Mouse (Mus musculus) embryonic fibroblast, embryonic 13.5 days (primary cell): ENCODE measurements around the gene Ppm1j. TPM values are rescaled to one million over a fixed set of nuclear protein-coding genes. Genes with fewer than 3 reads are reported as not detected.

Source experiments
- H3K27ac ChIP-seq: 2 replicates; pipeline ENCODE4 v1.5.1; 2012; ENCODE audit warnings: low read length, control low read depth, inconsistent platforms; ENCODE audit not compliant: insufficient read depth
- H3K4me1 ChIP-seq: 2 replicates; pipeline ENCODE4 v1.6.1; 2011; ENCODE audit warnings: low read length; ENCODE audit not compliant: control insufficient read depth, insufficient read depth
- H3K4me3 ChIP-seq: 2 replicates; pipeline ENCODE4 v1.5.1; 2011; ENCODE audit warnings: mild to moderate bottlenecking, control low read depth, low read length; ENCODE audit not compliant: insufficient read depth
- CTCF ChIP-seq: IDR thresholded peaks from 2 replicates; pipeline ENCODE4 v1.5.1; 2011; ENCODE audit warnings: mild to moderate bottlenecking, control low read depth, low read length, moderate library complexity, borderline replicate concordance; ENCODE audit not compliant: insufficient read depth
- POLR2A ChIP-seq: IDR thresholded peaks from 2 replicates; pipeline ENCODE4 v1.6.1; 2011; ENCODE audit warnings: low read depth, mild to moderate bottlenecking, control low read depth, low read length, moderate library complexity
- polyA plus RNA-seq: library from polyadenylated mRNA; stranded (reverse); fragments of >200 nt; gene quantifications from 2 replicates; pipeline ENCODE4 v1.2.4, GENCODE M21; 2011; ENCODE audit warnings: low read depth; ENCODE audit not compliant: missing spikeins, insufficient read length

Gene Ppm1j
- polyA plus RNA-seq, 1 experiment: 4.7 TPM

DNA sequence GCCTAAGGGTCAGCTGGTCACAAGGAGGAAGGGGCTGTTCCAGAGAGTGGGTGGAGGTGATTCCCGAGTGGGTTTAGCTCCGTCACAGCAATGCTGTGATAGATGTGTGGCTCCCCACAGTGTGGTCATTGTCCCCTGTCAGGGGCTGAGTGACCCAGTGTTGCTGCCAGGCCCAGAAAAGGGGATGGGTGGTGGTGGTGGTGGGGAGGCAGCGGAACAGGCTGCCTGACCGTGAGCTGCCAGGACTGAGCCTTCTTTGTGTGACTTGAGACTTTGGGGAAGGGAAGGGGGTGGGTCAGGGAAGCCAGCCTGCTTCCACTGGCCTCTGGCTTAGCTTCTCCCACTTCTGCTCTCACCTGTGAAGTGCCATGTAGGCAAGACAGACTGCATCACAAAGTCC lies 10.2 kb downstream of the Ppm1j start:
- TF ChIP-seq POLR2A: peak; percentile 3; the same call in 1 of the 2 replicates
- no peak for TF ChIP-seq CTCF
- Histone ChIP-seq H3K4me3 (peak overlapping the region; percentile 99), H3K27ac (peak overlapping the region; percentile 89), H3K4me1 (peaks cover 22% of the 10 kb centered on the region)

DNA sequence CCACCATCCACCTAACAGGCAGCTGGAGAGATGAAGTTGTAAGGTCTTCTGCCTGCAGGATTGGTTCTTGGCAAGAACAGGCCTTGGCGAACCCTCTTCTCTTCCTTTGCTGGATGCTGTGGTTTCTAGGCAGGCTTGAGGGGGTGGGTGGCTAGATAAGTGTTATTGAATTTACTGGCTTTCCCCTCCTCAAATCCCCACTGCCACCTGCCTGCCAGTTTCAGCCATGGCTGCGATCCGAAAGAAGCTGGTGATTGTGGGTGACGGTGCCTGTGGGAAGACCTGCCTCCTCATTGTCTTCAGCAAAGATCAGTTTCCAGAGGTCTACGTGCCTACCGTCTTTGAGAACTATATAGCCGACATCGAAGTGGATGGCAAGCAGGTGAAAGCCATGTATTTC lies 10.8 kb downstream of the Ppm1j start:
- H3K4me3 ChIP-seq: peak overlapping the region; percentile 99; the same call in 1 of the 2 replicates
- H3K27ac ChIP-seq: no peak overlapping the region
- TF ChIP-seq POLR2A (no peak), CTCF (no peak)
- H3K4me1 ChIP-seq: peaks cover 22% of the 10 kb centered on the region

DNA sequence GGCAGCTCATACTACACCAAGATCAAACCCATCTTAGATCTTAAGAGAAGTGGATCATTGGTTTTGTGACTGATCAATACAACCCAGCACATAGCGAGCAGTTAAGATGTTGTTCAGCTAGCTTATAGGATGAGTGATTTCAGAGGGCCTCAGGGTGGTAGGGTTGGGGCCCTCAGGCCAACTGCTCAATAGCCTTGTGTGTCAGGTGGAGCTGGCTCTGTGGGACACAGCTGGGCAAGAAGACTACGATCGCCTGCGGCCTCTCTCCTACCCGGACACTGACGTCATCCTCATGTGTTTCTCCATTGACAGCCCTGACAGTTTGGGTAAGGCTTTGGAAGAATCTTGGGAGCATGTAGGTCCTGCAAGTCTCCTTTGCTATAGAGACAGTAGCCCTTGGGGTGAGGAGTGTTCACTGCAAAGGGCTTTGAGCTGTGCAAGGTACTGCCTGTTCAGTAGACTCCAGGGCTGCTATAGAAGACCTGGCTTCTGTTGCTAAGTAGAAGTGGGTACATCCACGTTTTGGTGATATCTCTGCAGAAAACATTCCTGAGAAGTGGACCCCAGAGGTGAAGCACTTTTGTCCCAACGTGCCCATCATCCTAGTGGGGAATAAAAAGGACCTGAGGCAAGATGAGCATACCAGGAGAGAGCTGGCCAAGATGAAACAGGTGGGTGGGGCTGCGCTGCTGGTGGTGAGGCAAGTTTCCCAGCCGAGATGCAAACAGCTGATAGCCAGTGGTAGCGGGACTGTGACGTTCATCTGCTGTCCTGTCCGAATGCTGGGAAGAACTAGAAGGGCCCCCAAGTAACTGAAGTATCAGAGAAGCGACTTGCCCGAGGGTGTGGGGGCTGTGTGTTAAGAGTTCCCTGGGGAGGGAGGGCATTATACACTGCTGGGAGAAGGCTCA lies 11.8 kb downstream of the Ppm1j start:
- TF ChIP-seq CTCF: no peak
- TF ChIP-seq POLR2A: no peak
- H3K27ac ChIP-seq: no peak overlapping the region
- peaks cover 22% of the 10 kb centered on the region for H3K4me1 ChIP-seq

DNA sequence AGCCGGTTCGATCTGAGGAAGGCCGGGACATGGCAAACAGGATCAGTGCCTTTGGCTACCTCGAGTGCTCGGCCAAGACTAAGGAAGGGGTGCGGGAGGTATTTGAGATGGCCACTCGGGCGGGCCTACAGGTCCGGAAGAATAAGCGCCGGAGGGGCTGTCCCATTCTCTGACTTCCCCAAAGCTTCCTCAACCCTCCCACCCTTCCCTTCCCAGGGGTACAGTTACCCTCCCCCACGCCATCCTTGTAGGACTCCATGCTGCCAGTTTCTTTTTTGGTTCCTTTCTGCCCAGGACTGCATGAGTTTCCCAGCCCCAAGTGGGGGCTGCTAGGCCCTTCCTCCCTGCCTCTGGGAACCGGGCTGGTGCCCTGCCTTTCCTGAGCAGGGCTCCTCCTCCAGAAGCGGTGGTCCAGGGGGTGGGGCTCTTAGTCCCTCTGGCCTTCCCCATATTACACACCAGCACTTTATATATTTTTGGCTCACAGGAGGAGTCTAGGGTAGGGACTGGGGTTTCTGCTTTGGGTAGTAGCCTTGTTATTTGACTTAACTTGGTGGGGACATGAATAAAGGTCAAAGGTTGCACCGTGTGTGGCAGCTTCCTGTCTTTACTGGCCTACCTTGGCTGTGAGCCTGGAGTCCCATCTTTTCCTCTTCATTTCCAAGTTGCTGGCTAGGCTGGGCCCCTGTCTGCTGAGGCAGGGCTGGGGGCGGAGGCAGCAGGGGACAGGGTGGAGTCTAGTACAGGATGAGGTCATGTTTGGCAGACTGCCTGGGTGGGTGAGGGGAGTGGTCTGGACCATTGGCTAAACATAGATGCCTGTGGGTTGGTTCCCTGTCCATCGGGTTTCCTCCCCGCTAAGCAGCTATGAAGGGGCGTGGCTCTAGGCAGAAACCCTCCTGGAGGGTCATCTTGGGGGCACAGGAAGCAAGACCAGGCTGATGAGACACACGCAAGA lies 13.3 kb downstream of the Ppm1j start:
- peak overlapping the region; percentile 29; the same call in 1 of the 2 replicates for H3K27ac ChIP-seq
- no peak overlapping the region for H3K4me3 ChIP-seq
- peaks cover 22% of the 10 kb centered on the region for H3K4me1 ChIP-seq
- no peak for TF ChIP-seq POLR2A
- TF ChIP-seq CTCF: no peak

More for the DNA sequence above, 11.8 kb downstream of the Ppm1j start:
- H3K4me3 ChIP-seq: no peak overlapping the region

DNA sequence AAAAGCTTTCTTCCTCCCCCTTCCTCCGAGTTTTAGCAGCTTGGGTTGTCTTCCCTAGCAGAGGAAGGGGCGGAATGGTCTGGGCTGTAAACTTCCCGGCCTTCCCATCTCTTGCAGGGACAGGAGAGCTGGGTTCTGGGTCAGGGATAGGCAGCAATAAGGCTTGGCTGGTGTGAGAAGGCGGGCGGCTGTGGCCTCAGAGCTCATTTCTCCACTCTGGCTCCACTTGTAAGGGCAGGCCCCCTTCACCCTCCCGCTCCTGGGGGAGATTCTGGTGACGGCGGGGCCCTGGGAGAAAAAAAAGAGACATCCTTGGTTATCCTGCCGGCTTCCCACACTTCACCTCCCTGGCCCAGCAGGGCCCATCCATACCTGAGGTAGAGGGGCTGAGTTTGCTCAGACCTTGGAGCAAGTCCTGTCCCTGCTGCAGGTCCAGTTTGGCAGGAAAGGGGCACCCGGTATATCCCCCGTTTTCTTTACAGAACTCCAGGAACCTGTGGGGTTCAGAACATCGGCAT lies 14.2 kb downstream of the Ppm1j start:
- no peak for TF ChIP-seq CTCF
- TF ChIP-seq POLR2A: no peak
- Histone ChIP-seq H3K27ac (peak overlapping the region; percentile 29; the same call in 1 of the 2 replicates), H3K4me1 (peaks cover 22% of the 10 kb centered on the region), H3K4me3 (no peak overlapping the region)

DNA sequence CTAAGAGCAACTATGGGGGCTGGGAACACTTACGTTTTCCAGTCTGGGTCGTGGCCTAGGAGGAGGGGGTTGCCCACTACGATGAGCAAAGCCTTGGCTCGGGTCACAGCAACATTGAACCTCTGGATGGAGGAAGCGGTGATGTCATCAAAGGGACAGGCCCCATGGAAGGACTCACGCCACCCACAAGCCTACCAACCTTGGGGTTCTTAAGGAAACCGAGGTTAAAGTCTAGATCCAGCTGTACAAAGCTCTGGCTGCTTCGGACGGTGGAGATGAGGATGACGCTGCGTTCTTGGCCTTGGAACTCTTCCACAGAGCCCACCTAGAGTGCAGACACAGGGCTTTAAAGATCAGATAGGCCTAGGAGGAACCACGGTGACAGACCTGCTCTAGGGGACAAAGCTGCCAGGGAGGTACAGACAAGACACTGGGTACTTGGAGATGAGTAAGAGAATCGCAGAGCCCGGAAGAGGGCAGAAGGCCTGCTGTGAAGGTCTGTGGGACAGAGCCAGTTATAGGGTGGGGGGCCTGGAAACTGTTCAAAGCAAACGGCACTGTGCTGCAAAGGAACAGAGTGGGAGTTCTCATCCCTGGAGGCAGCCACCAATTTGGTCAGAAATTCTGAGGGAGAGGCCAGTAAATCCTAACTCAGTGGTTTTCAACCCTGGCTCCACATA lies 14.9 kb downstream of the Ppm1j start:
- Histone ChIP-seq H3K4me3 (no peak overlapping the region), H3K4me1 (peaks cover 22% of the 10 kb centered on the region), H3K27ac (no peak overlapping the region)
- TF ChIP-seq POLR2A (no peak), CTCF (no peak)

DNA sequence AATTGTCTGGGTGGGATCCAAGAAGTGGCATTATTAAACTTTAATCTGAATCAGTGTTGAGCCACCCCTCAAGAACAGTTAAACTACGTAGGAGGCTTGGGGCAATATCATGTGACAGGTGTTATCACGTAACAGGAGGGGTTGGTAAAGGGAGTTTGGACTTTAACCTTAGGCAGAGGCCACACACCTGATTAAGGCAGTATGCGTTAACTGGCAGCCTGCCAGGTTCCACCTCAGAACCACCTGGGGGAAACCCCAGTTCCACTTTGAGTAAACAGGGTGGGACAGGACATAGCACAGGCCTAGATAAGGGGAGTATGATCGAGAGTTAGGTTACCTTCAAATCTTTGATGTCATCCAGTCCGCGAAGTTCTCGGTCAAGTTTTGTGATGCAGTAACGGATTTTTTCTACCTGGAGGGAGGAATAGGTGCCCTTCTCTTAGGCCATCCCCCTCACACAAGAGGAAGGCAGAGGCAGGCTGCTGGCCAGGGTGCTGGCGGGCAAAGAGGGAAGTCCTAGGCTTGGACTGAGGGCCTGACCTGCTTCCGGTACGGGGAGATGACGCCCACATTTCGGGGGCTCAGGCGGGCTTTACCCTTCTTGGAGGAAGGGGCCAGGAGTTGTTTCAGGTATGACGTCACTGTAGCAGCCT lies 15.7 kb downstream of the Ppm1j start:
- TF ChIP-seq CTCF (no peak), POLR2A (0 out of 2 replicates have a peak, but pooled peaks have one; percentile 13)
- Histone ChIP-seq H3K4me3 (no peak overlapping the region), H3K27ac (no peak overlapping the region), H3K4me1 (peaks cover 19% of the 10 kb centered on the region)

DNA sequence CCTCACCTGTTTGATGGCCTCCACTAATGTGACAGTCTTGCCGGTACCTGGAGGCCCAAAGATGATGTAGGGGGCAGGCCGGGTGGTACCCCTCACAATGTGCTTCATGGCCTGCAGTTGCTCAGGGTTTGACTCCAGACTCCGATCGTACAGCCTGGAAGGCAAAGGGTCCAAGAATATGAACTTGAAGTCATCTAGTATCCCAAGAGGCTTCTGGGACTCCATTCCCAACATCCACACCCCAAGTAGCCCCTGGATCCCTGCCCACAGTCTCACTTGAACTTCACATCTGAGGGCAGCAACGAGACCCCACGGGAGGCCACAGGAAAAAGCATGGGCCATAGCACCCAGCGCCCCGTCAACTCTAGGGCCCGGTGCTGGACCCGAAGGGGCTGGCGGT lies 19.8 kb downstream of the Ppm1j start:
- H3K27ac ChIP-seq: no peak overlapping the region

More for the DNA sequence above, 19.8 kb downstream of the Ppm1j start:
- Histone ChIP-seq H3K4me1 (peaks cover 2% of the 10 kb centered on the region; the same call in 1 of the 2 replicates), H3K4me3 (no peak overlapping the region)
- TF ChIP-seq CTCF (no peak), POLR2A (no peak)
